Mouse (Mus musculus) limb, embryonic 14.5 days (tissue): ENCODE data around the gene Psmc2. TPM values are rescaled to one million over a fixed set of nuclear protein-coding genes. Genes with fewer than 3 reads are reported as not detected.

ENCODE experiments used
- ATAC-seq: fragments of 200-750 bp; cut with Nextera tagmentation; 2 replicates; pipeline ENCODE4 v1.8.0; 2017; ENCODE audit warnings: low read depth, moderate number of reproducible peaks, moderate TSS enrichment; ENCODE audit not compliant: low FRiP score
- DNase-seq: peaks from one replicate; pipeline ENCODE4 v3.0.0-alpha.2; 2015; ENCODE audit warnings: low spot score
- H3K27ac ChIP-seq: fragments of 300-500 bp; sonication (generic); replicated peaks from 2 replicates; pipeline ENCODE4 v1.5.1; 2014; ENCODE audit warnings: low read depth, mild to moderate bottlenecking, low read length, moderate library complexity, mixed read lengths
- H3K27me3 ChIP-seq: fragments of 300-500 bp; sonication (generic); 2 replicates; pipeline ENCODE4 v1.6.1; 2014; ENCODE audit warnings: low read length, mixed read lengths; ENCODE audit not compliant: control insufficient read depth, insufficient read depth
- H3K36me3 ChIP-seq: fragments of 300-500 bp; sonication (generic); 2 replicates; pipeline ENCODE4 v1.6.1; 2014; ENCODE audit warnings: mild to moderate bottlenecking, low read length, moderate library complexity, mixed read lengths; ENCODE audit not compliant: control insufficient read depth, insufficient read depth
- H3K4me1 ChIP-seq: fragments of 300-500 bp; sonication (generic); 2 replicates; pipeline ENCODE4 v1.6.1; 2014; ENCODE audit warnings: antibody characterized with exemption, low read length, mixed read lengths; ENCODE audit not compliant: control insufficient read depth, insufficient read depth
- H3K4me2 ChIP-seq: fragments of 300-500 bp; sonication (generic); replicated peaks from 2 replicates; pipeline ENCODE4 v1.6.1; 2014; ENCODE audit warnings: low read depth, mild to moderate bottlenecking, low read length, moderate library complexity; ENCODE audit not compliant: severe bottlenecking
- H3K4me3 ChIP-seq: fragments of 300-500 bp; sonication (generic); replicated peaks from 2 replicates; pipeline ENCODE4 v1.5.1; 2014; ENCODE audit warnings: low read length
- H3K9ac ChIP-seq: fragments of 300-500 bp; sonication (generic); 2 replicates; pipeline ENCODE4 v1.6.1; 2014; ENCODE audit warnings: mild to moderate bottlenecking, low read depth, low read length, moderate library complexity; ENCODE audit not compliant: severe bottlenecking
- H3K9me3 ChIP-seq: fragments of 300-500 bp; sonication (generic); 2 replicates; pipeline ENCODE4 v1.6.1; 2016; ENCODE audit warnings: low read length; ENCODE audit not compliant: control insufficient read depth
- POLR2A ChIP-seq: fragments of 200-500 bp; IDR thresholded peaks from 2 replicates; pipeline ENCODE4 v1.8.0; 2012; ENCODE audit warnings: inconsistent platforms, mild to moderate bottlenecking, moderate library complexity, borderline replicate concordance; ENCODE audit not compliant: insufficient read depth, insufficient read length; ENCODE audit errors: extremely low read depth
- WGBS: fragments of 180-500 bp; shearing (Covaris S2); extraction: QIAGEN DNeasy Blood & Tissue Kit; methylation state at CpG from one replicate; pipeline ENCODE4 v1.1.7; 2014; 5-methylcytosine and 5-hydroxymethylcytosine counted together
- polyA plus RNA-seq, 2 experiments: library from polyadenylated mRNA; depleted of rRNA in 1 of 2; stranded (reverse) in 1 of 2; unstranded in 1 of 2; fragments of >200 nt; fragmentation: Nextera tagmentation in 1 of 2; extraction: Ambion mirVana in 1 of 2; gene quantifications; 2 replicates each; pipeline versions ENCODE4 v1.2.1 to v1.2.3; 2012 to 2014

Psmc2 gene
- polyA plus RNA-seq, 2 experiments = 89.1 to 165 TPM

- H3K4me1 ChIP-seq = no peaks in the 10 kb centered on the region
- no peak overlapping the region for H3K9ac ChIP-seq
- no peaks in the 10 kb centered on the region for H3K27me3 ChIP-seq
- H3K27ac ChIP-seq = no peak overlapping the region
- no peak overlapping the region for H3K4me3 ChIP-seq
- TF ChIP-seq POLR2A = no peak
- no peak for DNase-seq
- ATAC-seq = no peak
- H3K4me2 ChIP-seq = no peak overlapping the region
- no peaks in the 10 kb centered on the region for H3K9me3 ChIP-seq
- peaks cover 47% of the 10 kb centered on the region for H3K36me3 ChIP-seq
- WGBS = 80% methylated on average over 4 of the region's 4 CpGs
These were observed 19.8 kb downstream of the Psmc2 start for GRCm38 (mm10) chr5:21804837-21805236.

DNA sequence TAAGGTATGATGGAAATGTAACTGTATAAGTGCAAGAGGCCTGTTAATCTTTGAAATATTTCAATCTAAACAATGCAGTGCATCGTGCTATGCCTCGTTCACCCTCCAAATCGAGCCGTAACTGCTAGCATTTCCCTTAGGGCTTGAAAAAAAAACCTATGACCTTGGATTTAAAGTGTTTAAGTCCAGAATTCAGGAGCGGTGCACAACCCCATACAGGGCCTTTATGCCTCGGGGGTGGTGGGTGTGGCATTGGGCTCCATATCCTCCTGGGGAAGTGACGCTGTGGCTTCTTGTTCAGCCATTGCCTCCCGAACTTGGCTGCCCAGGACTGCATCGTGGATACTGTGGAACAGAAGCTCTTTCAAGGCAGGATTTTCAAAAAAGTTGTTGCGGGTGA lies 25.8 kb downstream of the Psmc2 start:
- no peak for ATAC-seq
- no peak for DNase-seq
- no peak for TF ChIP-seq POLR2A
- no peak overlapping the region for H3K27ac ChIP-seq
- no peaks in the 10 kb centered on the region for H3K27me3 ChIP-seq
- no peak overlapping the region for H3K4me3 ChIP-seq
- 62% methylated on average over 10 of the region's 10 CpGs for WGBS
- H3K4me1 ChIP-seq = no peaks in the 10 kb centered on the region
- H3K9ac ChIP-seq = no peak overlapping the region
- no peaks in the 10 kb centered on the region for H3K36me3 ChIP-seq
- no peaks in the 10 kb centered on the region for H3K9me3 ChIP-seq
- H3K4me2 ChIP-seq = no peak overlapping the region

- H3K27me3 ChIP-seq = no peaks in the 10 kb centered on the region
- no peaks in the 10 kb centered on the region for H3K4me1 ChIP-seq
- ATAC-seq = no peak
- H3K27ac ChIP-seq = no peak overlapping the region
- H3K36me3 ChIP-seq = no peaks in the 10 kb centered on the region
- H3K4me2 ChIP-seq = no peak overlapping the region
- H3K9me3 ChIP-seq = no peaks in the 10 kb centered on the region
- 61% methylated on average over 1 of the region's 1 CpGs for WGBS
- TF ChIP-seq POLR2A = no peak
- no peak overlapping the region for H3K4me3 ChIP-seq
- no peak for DNase-seq
- no peak overlapping the region for H3K9ac ChIP-seq
These were observed 28.9 kb downstream of the Psmc2 start for GRCm38 (mm10) chr5:21813994-21814393.

- H3K9me3 ChIP-seq = no peaks in the 10 kb centered on the region
- H3K4me1 ChIP-seq = no peaks in the 10 kb centered on the region
- no peak overlapping the region for H3K9ac ChIP-seq
- no peak overlapping the region for H3K4me3 ChIP-seq
- TF ChIP-seq POLR2A = no peak
- H3K4me2 ChIP-seq = no peak overlapping the region
- H3K27me3 ChIP-seq = no peaks in the 10 kb centered on the region
- ATAC-seq (no peak), DNase-seq (no peak)
- 42% methylated on average over 7 of the region's 7 CpGs for WGBS
- no peaks in the 10 kb centered on the region for H3K36me3 ChIP-seq
- no peak overlapping the region for H3K27ac ChIP-seq
These were observed 41.3 kb downstream of the Psmc2 start for GRCm38 (mm10) chr5:21826370-21826769.

DNA sequence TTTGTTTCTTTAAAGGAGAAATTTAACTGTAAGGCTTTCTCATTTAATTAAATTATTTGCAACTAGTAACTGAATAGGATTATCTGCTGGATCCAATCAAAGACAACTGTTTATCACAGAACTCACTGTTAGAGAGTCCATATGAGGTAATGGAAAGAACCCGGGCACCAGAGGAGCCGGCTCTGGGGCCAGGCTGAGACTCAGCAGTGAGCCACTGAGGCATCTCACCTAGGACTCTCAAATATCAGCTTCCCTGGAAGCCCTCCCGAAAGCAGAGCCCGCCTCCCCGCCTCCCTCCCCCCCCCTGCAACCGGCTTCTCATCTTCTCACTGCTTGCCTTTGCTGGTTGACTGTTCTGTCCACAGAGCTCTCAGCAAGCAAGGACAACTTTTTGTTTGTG lies 42.6 kb downstream of the Psmc2 start:
- no peak for TF ChIP-seq POLR2A
- Histone ChIP-seq H3K27me3 (no peaks in the 10 kb centered on the region), H3K9me3 (no peaks in the 10 kb centered on the region), H3K9ac (no peak overlapping the region), H3K4me1 (no peaks in the 10 kb centered on the region), H3K4me3 (no peak overlapping the region), H3K36me3 (no peaks in the 10 kb centered on the region), H3K4me2 (no peak overlapping the region), H3K27ac (no peak overlapping the region)
- 24% methylated on average over 6 of the region's 6 CpGs for WGBS
- no peak for DNase-seq
- no peak for ATAC-seq

GRCm38 (mm10) chr5:21828855-21829254 lies 43.8 kb downstream of the Psmc2 start:
- DNase-seq = no peak
- Histone ChIP-seq H3K4me3 (no peak overlapping the region), H3K27me3 (no peaks in the 10 kb centered on the region), H3K9ac (no peak overlapping the region), H3K36me3 (no peaks in the 10 kb centered on the region), H3K27ac (no peak overlapping the region), H3K4me1 (no peaks in the 10 kb centered on the region), H3K9me3 (no peaks in the 10 kb centered on the region), H3K4me2 (no peak overlapping the region)
- no peak for ATAC-seq
- WGBS = 63% methylated on average over 4 of the region's 4 CpGs
- no peak for TF ChIP-seq POLR2A
